Mouse (Mus musculus): ENCODE data around the gene Ubap1l. TPM values are rescaled to one million over a fixed set of nuclear protein-coding genes. Genes with fewer than 3 reads are reported as not detected.

Gene Ubap1l
- polyA plus RNA-seq, 1 experiment from 2014 or later, result 0.19 TPM

- Histone ChIP-seq H3K4me2 (replicated peaks; ENCODE audit: low read depth, low read length) (no peak overlapping the region), H3K36me3 (ENCODE audit: insufficient read depth, low read length) (no peaks in the 10 kb centered on the region), H3K9me3 (ENCODE audit: low read length) (no peaks in the 10 kb centered on the region), H3K9ac (replicated peaks; ENCODE audit: low read length) (no peak overlapping the region), H3K27me3 (ENCODE audit: insufficient read depth, low read length) (no peaks in the 10 kb centered on the region), H3K4me3 (ENCODE audit: low read length) (no peak overlapping the region), H3K4me1 (ENCODE audit: insufficient read depth, low read length) (0 out of 2 replicates have a peak, but pooled peaks cover 3% of the 10 kb centered on the region), H3K27ac (ENCODE audit: low read length) (no peak overlapping the region)
- 24% methylated on average over 3 of the region's 3 CpGs for WGBS
- ATAC-seq (ENCODE audit: low FRiP score, low TSS enrichment), result no peak
These were observed 63.6 kb downstream of the Ubap1l start for GRCm38 (mm10) chr9:65424393-65424792.

DNA sequence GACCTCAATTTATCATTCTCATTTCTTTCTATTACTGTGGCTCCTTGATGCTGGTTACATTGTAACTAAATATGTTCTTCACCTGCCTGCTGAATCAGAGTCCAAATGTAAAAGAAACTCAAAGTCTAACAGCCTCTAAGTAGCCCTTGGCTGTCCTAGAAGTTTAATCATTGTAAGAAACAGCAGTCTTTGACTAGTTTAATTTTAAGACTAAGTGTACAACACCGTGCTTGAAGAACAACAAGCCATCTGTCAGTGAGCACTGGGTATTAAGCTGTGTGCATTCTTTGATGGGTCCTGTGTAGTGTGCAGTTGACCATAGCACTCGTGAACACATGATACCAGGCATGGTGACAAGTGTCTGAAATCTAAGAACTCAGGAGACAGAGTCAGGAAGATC lies 66.7 kb downstream of the Ubap1l start:
- no peaks in the 10 kb centered on the region for H3K27me3 ChIP-seq (ENCODE audit: insufficient read depth, low read length)
- peak; percentile 82 for ATAC-seq (ENCODE audit: low FRiP score, low TSS enrichment)
- no peak overlapping the region for H3K4me3 ChIP-seq (ENCODE audit: low read length)
- 0 out of 2 replicates have a peak, but pooled peaks cover 3% of the 10 kb centered on the region for H3K4me1 ChIP-seq (ENCODE audit: insufficient read depth, low read length)
- H3K4me2 ChIP-seq (replicated peaks; ENCODE audit: low read depth, low read length), result no peak overlapping the region
- H3K9me3 ChIP-seq (ENCODE audit: low read length), result no peaks in the 10 kb centered on the region
- peak overlapping the region; percentile 18; the same call in 1 of the 2 replicates for H3K27ac ChIP-seq (ENCODE audit: low read length)
- no peaks in the 10 kb centered on the region for H3K36me3 ChIP-seq (ENCODE audit: insufficient read depth, low read length)
- 35% methylated on average over 2 of the region's 2 CpGs for WGBS
- no peak overlapping the region for H3K9ac ChIP-seq (replicated peaks; ENCODE audit: low read length)

GRCm38 (mm10) chr9:65428003-65428402 lies 67.2 kb downstream of the Ubap1l start:
- Histone ChIP-seq H3K9ac (replicated peaks; ENCODE audit: low read length) (no peak overlapping the region), H3K36me3 (ENCODE audit: insufficient read depth, low read length) (no peaks in the 10 kb centered on the region), H3K4me1 (ENCODE audit: insufficient read depth, low read length) (0 out of 2 replicates have a peak, but pooled peaks cover 3% of the 10 kb centered on the region), H3K4me3 (ENCODE audit: low read length) (no peak overlapping the region), H3K27me3 (ENCODE audit: insufficient read depth, low read length) (no peaks in the 10 kb centered on the region), H3K4me2 (replicated peaks; ENCODE audit: low read depth, low read length) (no peak overlapping the region), H3K9me3 (ENCODE audit: low read length) (no peaks in the 10 kb centered on the region), H3K27ac (ENCODE audit: low read length) (peak overlapping the region; percentile 66; the same call in 1 of the 2 replicates)
- 90% methylated on average over 5 of the region's 5 CpGs for WGBS
- no peak for ATAC-seq (ENCODE audit: low FRiP score, low TSS enrichment)

Other genes with a start within 250 kb of the Ubap1l start
- 3.2 and 3.3 TPM in 2 replicates for gene Igdcc3, start 219.9 kb upstream of the Ubap1l start, polyA plus RNA-seq (2015; fragmentation: Nextera tagmentation; extraction: Ambion mirVana)
- 7.4 and 8.6 TPM in 2 replicates for gene Parp16, start 165.7 kb upstream of the Ubap1l start, polyA plus RNA-seq (2015; fragmentation: Nextera tagmentation; extraction: Ambion mirVana)
- gene Cilp, start 95.9 kb upstream of the Ubap1l start, polyA plus RNA-seq (2015; fragmentation: Nextera tagmentation; extraction: Ambion mirVana), result 0.76 and 0.82 TPM in 2 replicates
- gene Clpx, start 66.8 kb upstream of the Ubap1l start, polyA plus RNA-seq (2015; fragmentation: Nextera tagmentation; extraction: Ambion mirVana), result 54.5 and 56.7 TPM in 2 replicates
- gene Pdcd7, start 14.9 kb upstream of the Ubap1l start, polyA plus RNA-seq (2015; fragmentation: Nextera tagmentation; extraction: Ambion mirVana), result 4.9 and 6.1 TPM in 2 replicates
- 2.2 and 2.6 TPM in 2 replicates for gene Kbtbd13, start 30.6 kb downstream of the Ubap1l start, polyA plus RNA-seq (2015; fragmentation: Nextera tagmentation; extraction: Ambion mirVana)
- gene Rasl12, start 37.5 kb downstream of the Ubap1l start, polyA plus RNA-seq (2015; fragmentation: Nextera tagmentation; extraction: Ambion mirVana), result 15.0 and 18.0 TPM in 2 replicates
- gene Slc51b, start 61.9 kb downstream of the Ubap1l start, polyA plus RNA-seq (2015; fragmentation: Nextera tagmentation; extraction: Ambion mirVana), result 6.4 and 8.1 TPM in 2 replicates
- 23.0 and 25.1 TPM in 2 replicates for gene Mtfmt, start 74.7 kb downstream of the Ubap1l start, polyA plus RNA-seq (2015; fragmentation: Nextera tagmentation; extraction: Ambion mirVana)
- 112 and 121 TPM in 2 replicates for gene Spg21, start 99.9 kb downstream of the Ubap1l start, polyA plus RNA-seq (2015; fragmentation: Nextera tagmentation; extraction: Ambion mirVana)
- gene Ankdd1a, start 159.2 kb downstream of the Ubap1l start, polyA plus RNA-seq (2015; fragmentation: Nextera tagmentation; extraction: Ambion mirVana), result not detected in 2 replicates
- gene Plekho2, start 219.0 kb downstream of the Ubap1l start, polyA plus RNA-seq (2015; fragmentation: Nextera tagmentation; extraction: Ambion mirVana), result 18.7 and 19.4 TPM in 2 replicates
- 15.5 and 16.9 TPM in 2 replicates for gene Pif1, start 226.1 kb downstream of the Ubap1l start, polyA plus RNA-seq (2015; fragmentation: Nextera tagmentation; extraction: Ambion mirVana)